Mouse (Mus musculus) heart, adult 9 months (tissue): ENCODE measurements around the gene Cfi.

Experiments used
- DNase-seq, 2 experiments: peaks; one replicate each; pipeline ENCODE4 v3.0.0; 2022; ENCODE audit warnings: low spot score in 2 of 2

Cfi gene

GRCm38 (mm10) chr3:129877327-129877726 lies 41.6 kb downstream of the Cfi start:
- no peak for DNase-seq

GRCm38 (mm10) chr3:129878405-129879021 lies 42.8 kb downstream of the Cfi start, which contains the start of gene Pla2g12a:
TSS of gene Pla2g12a (plus strand) at chr3:129878606.
- peak; percentile 89 to 91 for DNase-seq

GRCm38 (mm10) chr3:129879131-129879757 lies 43.6 kb downstream of the Cfi start:
- DNase-seq: peak in 1 of 2 experiments; percentile 24

- no peak for DNase-seq
These were observed 44.2 kb downstream of the Cfi start for GRCm38 (mm10) chr3:129879913-129880312.

- no peak for DNase-seq
These were observed 45.4 kb downstream of the Cfi start for GRCm38 (mm10) chr3:129880925-129881593.

GRCm38 (mm10) chr3:129885577-129885976 lies 49.9 kb downstream of the Cfi start:
- no peak for DNase-seq

GRCm38 (mm10) chr3:129886430-129886829 lies 50.7 kb downstream of the Cfi start:
- no peak for DNase-seq

- DNase-seq: no peak
These were observed 52.3 kb downstream of the Cfi start for GRCm38 (mm10) chr3:129887779-129888517.

- no peak for DNase-seq
These were observed 56.3 kb downstream of the Cfi start for GRCm38 (mm10) chr3:129892003-129892402.

GRCm38 (mm10) chr3:129893143-129893542 lies 57.5 kb downstream of the Cfi start:
- DNase-seq: no peak

- no peak for DNase-seq
These were observed 60.9 kb downstream of the Cfi start for GRCm38 (mm10) chr3:129896591-129896990.

- no peak for DNase-seq
These were observed 63.2 kb downstream of the Cfi start for GRCm38 (mm10) chr3:129898886-129899285.

- peak; percentile 76 to 79 for DNase-seq
These were observed 65.7 kb downstream of the Cfi start, which contains the start of gene Casp6 for GRCm38 (mm10) chr3:129901271-129901809. TSS of gene Casp6 (plus strand) at chr3:129901425.

- DNase-seq: no peak
These were observed 67.7 kb downstream of the Cfi start for GRCm38 (mm10) chr3:129903369-129903768.

GRCm38 (mm10) chr3:129903866-129904265 lies 68.2 kb downstream of the Cfi start:
- no peak for DNase-seq

- DNase-seq: no peak
These were observed 68.9 kb downstream of the Cfi start for GRCm38 (mm10) chr3:129904381-129905132.

- no peak for DNase-seq
These were observed 76.3 kb downstream of the Cfi start for GRCm38 (mm10) chr3:129912025-129912424.

GRCm38 (mm10) chr3:129913241-129913640 lies 77.6 kb downstream of the Cfi start:
- DNase-seq: no peak

- no peak for DNase-seq
These were observed 81.7 kb downstream of the Cfi start for GRCm38 (mm10) chr3:129917424-129917823.

GRCm38 (mm10) chr3:129918434-129918833 lies 82.8 kb downstream of the Cfi start:
- DNase-seq: peak in 1 of 2 experiments; percentile 46

- DNase-seq: no peak
These were observed 87.9 kb downstream of the Cfi start for GRCm38 (mm10) chr3:129923581-129923980.
